Mouse (Mus musculus): Measurements from ENCODE around the gene Nudt16l1. TPM values are rescaled to one million over a fixed set of nuclear protein-coding genes. Genes with fewer than 3 reads are reported as not detected.
A peak's percentile ranks its signal among the peaks of the same experiment; 100 is the strongest.

Gene Nudt16l1
- 121 and 134 TPM in 2 replicates for polyA plus RNA-seq (2016; fragmentation: Nextera tagmentation; extraction: Ambion mirVana)

GRCm38 (mm10) chr16:4938461-4938860, at the start of gene Nudt16l1:
Gene Nudt16l1 (plus strand): TSS chr16:4938761.
- Histone ChIP-seq H3K4me3 (peak within 1 kb of the TSS; percentile 89), H3K9me3 (replicated peaks) (no peaks in the 10 kb centered on the region), H3K36me3 (peaks cover 72% of the 10 kb centered on the region), H3K27me3 (no peaks in the 10 kb centered on the region), H3K9ac (peak within 1 kb of the TSS; percentile 94), H3K27ac (peak within 1 kb of the TSS; percentile 85), H3K4me2 (replicated peaks) (peak within 1 kb of the TSS; percentile 94), H3K4me1 (peaks cover 13% of the 10 kb centered on the region)
- WGBS, result 6% methylated on average over 2 of the region's 2 CpGs
- peak; percentile 5; the same call in 1 of the 2 replicates for ATAC-seq (ENCODE audit: low FRiP score)

GRCm38 (mm10) chr16:4890201-4890709, 48.3 kb upstream of the Nudt16l1 start:
- no peak for ATAC-seq (ENCODE audit: low FRiP score)
- 64% methylated on average over 4 of the region's 4 CpGs for WGBS

GRCm38 (mm10) chr16:4892171-4892570, 46.4 kb upstream of the Nudt16l1 start:
- no peaks in the 10 kb centered on the region for H3K9me3 ChIP-seq (replicated peaks)
- H3K27ac ChIP-seq, result no peak overlapping the region
- no peak overlapping the region for H3K9ac ChIP-seq
- no peak for ATAC-seq (ENCODE audit: low FRiP score)
- no peaks in the 10 kb centered on the region for H3K36me3 ChIP-seq
- H3K4me2 ChIP-seq (replicated peaks), result no peak overlapping the region
- WGBS, result 92% methylated on average over 6 of the region's 6 CpGs
- H3K27me3 ChIP-seq, result no peaks in the 10 kb centered on the region
- peaks cover 13% of the 10 kb centered on the region for H3K4me1 ChIP-seq
- H3K4me3 ChIP-seq, result no peak overlapping the region

More at GRCm38 (mm10) chr16:4890201-4890709, 48.3 kb upstream of the Nudt16l1 start:
- H3K9me3 ChIP-seq (replicated peaks), result no peaks in the 10 kb centered on the region
- no peaks in the 10 kb centered on the region for H3K27me3 ChIP-seq
- H3K4me3 ChIP-seq, result no peak overlapping the region
- no peaks in the 10 kb centered on the region for H3K36me3 ChIP-seq
- H3K9ac ChIP-seq, result no peak overlapping the region
- no peak overlapping the region for H3K4me2 ChIP-seq (replicated peaks)
- peaks cover 18% of the 10 kb centered on the region for H3K4me1 ChIP-seq
- H3K27ac ChIP-seq, result no peak overlapping the region

GRCm38 (mm10) chr16:4894201-4894908, 44.2 kb upstream of the Nudt16l1 start:
- no peak overlapping the region for H3K9ac ChIP-seq
- no peak overlapping the region for H3K4me2 ChIP-seq (replicated peaks)
- no peaks in the 10 kb centered on the region for H3K9me3 ChIP-seq (replicated peaks)
- no peak overlapping the region for H3K4me3 ChIP-seq
- H3K27me3 ChIP-seq, result no peaks in the 10 kb centered on the region
- WGBS, result 84% methylated on average over 7 of the region's 7 CpGs
- H3K4me1 ChIP-seq, result peaks cover 2% of the 10 kb centered on the region
- no peaks in the 10 kb centered on the region for H3K36me3 ChIP-seq
- ATAC-seq (ENCODE audit: low FRiP score), result no peak
- H3K27ac ChIP-seq, result no peak overlapping the region

- Histone ChIP-seq H3K4me2 (replicated peaks) (no peak overlapping the region), H3K4me1 (peaks cover 8% of the 10 kb centered on the region; the same call in 1 of the 2 replicates), H3K27me3 (no peaks in the 10 kb centered on the region), H3K4me3 (no peak overlapping the region), H3K36me3 (no peaks in the 10 kb centered on the region), H3K9me3 (replicated peaks) (no peaks in the 10 kb centered on the region), H3K27ac (no peak overlapping the region), H3K9ac (no peak overlapping the region)
- ATAC-seq (ENCODE audit: low FRiP score), result no peak
- 75% methylated on average over 5 of the region's 5 CpGs for WGBS
Observed at GRCm38 (mm10) chr16:4896249-4897027, 42.1 kb upstream of the Nudt16l1 start.

- no peaks in the 10 kb centered on the region for H3K9me3 ChIP-seq (replicated peaks)
- H3K4me1 ChIP-seq, result peaks cover 8% of the 10 kb centered on the region; the same call in 1 of the 2 replicates
- no peak overlapping the region for H3K4me3 ChIP-seq
- H3K27ac ChIP-seq, result no peak overlapping the region
- H3K27me3 ChIP-seq, result no peaks in the 10 kb centered on the region
- no peak overlapping the region for H3K4me2 ChIP-seq (replicated peaks)
- no peak for ATAC-seq (ENCODE audit: low FRiP score)
- H3K9ac ChIP-seq, result no peak overlapping the region
- 48% methylated on average over 7 of the region's 7 CpGs for WGBS
- no peaks in the 10 kb centered on the region for H3K36me3 ChIP-seq
Observed at GRCm38 (mm10) chr16:4897146-4897730, 41.3 kb upstream of the Nudt16l1 start.

GRCm38 (mm10) chr16:4898881-4899280, 39.7 kb upstream of the Nudt16l1 start:
- Histone ChIP-seq H3K36me3 (no peaks in the 10 kb centered on the region), H3K9me3 (replicated peaks) (no peaks in the 10 kb centered on the region), H3K4me3 (no peak overlapping the region), H3K27me3 (no peaks in the 10 kb centered on the region), H3K4me1 (peaks cover 8% of the 10 kb centered on the region; the same call in 1 of the 2 replicates), H3K27ac (no peak overlapping the region), H3K4me2 (replicated peaks) (no peak overlapping the region), H3K9ac (no peak overlapping the region)
- 76% methylated on average over 6 of the region's 6 CpGs for WGBS
- ATAC-seq (ENCODE audit: low FRiP score), result no peak

- H3K4me2 ChIP-seq (replicated peaks), result no peak overlapping the region
- H3K4me3 ChIP-seq, result no peak overlapping the region
- no peaks in the 10 kb centered on the region for H3K9me3 ChIP-seq (replicated peaks)
- no peak overlapping the region for H3K9ac ChIP-seq
- H3K27me3 ChIP-seq, result no peaks in the 10 kb centered on the region
- ATAC-seq (ENCODE audit: low FRiP score), result no peak
- no peak overlapping the region for H3K27ac ChIP-seq
- 89% methylated on average over 2 of the region's 2 CpGs for WGBS
- no peaks in the 10 kb centered on the region for H3K36me3 ChIP-seq
- H3K4me1 ChIP-seq, result peaks cover 8% of the 10 kb centered on the region; the same call in 1 of the 2 replicates
Observed at GRCm38 (mm10) chr16:4899711-4900110, 38.9 kb upstream of the Nudt16l1 start.

GRCm38 (mm10) chr16:4901167-4901566, 37.4 kb upstream of the Nudt16l1 start:
- no peak for ATAC-seq (ENCODE audit: low FRiP score)
- Histone ChIP-seq H3K9ac (no peak overlapping the region), H3K4me1 (peaks cover 8% of the 10 kb centered on the region; the same call in 1 of the 2 replicates), H3K27ac (peak overlapping the region; percentile 57), H3K4me2 (replicated peaks) (no peak overlapping the region; the same call in 1 of the 2 replicates), H3K36me3 (no peaks in the 10 kb centered on the region), H3K9me3 (replicated peaks) (no peaks in the 10 kb centered on the region), H3K4me3 (no peak overlapping the region), H3K27me3 (no peaks in the 10 kb centered on the region)
- WGBS, result 59% methylated on average over 7 of the region's 7 CpGs

GRCm38 (mm10) chr16:4902390-4902789, 36.2 kb upstream of the Nudt16l1 start:
- H3K4me1 ChIP-seq, result peaks cover 6% of the 10 kb centered on the region; the same call in 1 of the 2 replicates
- H3K36me3 ChIP-seq, result no peaks in the 10 kb centered on the region
- no peak overlapping the region for H3K4me3 ChIP-seq
- H3K9ac ChIP-seq, result no peak overlapping the region
- no peaks in the 10 kb centered on the region for H3K27me3 ChIP-seq
- no peak for ATAC-seq (ENCODE audit: low FRiP score)
- no peak overlapping the region for H3K4me2 ChIP-seq (replicated peaks)
- 87% methylated on average over 2 of the region's 2 CpGs for WGBS
- no peaks in the 10 kb centered on the region for H3K9me3 ChIP-seq (replicated peaks)
- H3K27ac ChIP-seq, result no peak overlapping the region

- H3K4me2 ChIP-seq (replicated peaks), result no peak overlapping the region
- no peaks in the 10 kb centered on the region for H3K36me3 ChIP-seq
- no peak overlapping the region for H3K9ac ChIP-seq
- no peaks in the 10 kb centered on the region for H3K27me3 ChIP-seq
- H3K9me3 ChIP-seq (replicated peaks), result no peaks in the 10 kb centered on the region
- H3K27ac ChIP-seq, result no peak overlapping the region
- no peak for ATAC-seq (ENCODE audit: low FRiP score)
- peaks cover 6% of the 10 kb centered on the region; the same call in 1 of the 2 replicates for H3K4me1 ChIP-seq
- H3K4me3 ChIP-seq, result no peak overlapping the region
- 77% methylated on average over 6 of the region's 6 CpGs for WGBS
Observed at GRCm38 (mm10) chr16:4903491-4904102, 35.0 kb upstream of the Nudt16l1 start.

Data from hindbrain, embryonic 12.5 days (tissue).